Mouse (Mus musculus) layer of hippocampus, adult 2 months (tissue): Measurements from ENCODE around the gene Cd96. TPM values are rescaled to one million over a fixed set of nuclear protein-coding genes. Genes with fewer than 3 reads are reported as not detected.
A peak's percentile ranks its signal among the peaks of the same experiment; 100 is the strongest.

Source experiments
- DNase-seq, 2 experiments: peaks; one replicate each; pipeline ENCODE4 v3.0.0; 2022; ENCODE audit warnings: low spot score in 2 of 2
- H3K27ac ChIP-seq: fragments of 200-600 bp; 2 replicates; pipeline ENCODE4 v1.8.1; 2022
- H3K4me3 ChIP-seq: fragments of 200-600 bp; 2 replicates; pipeline ENCODE4 v1.8.1; 2022; ENCODE audit warnings: mild to moderate bottlenecking
- CTCF ChIP-seq: fragments of 200-600 bp; conservative IDR thresholded peaks from 2 replicates; pipeline ENCODE4 v1.8.1; 2022; ENCODE audit warnings: antibody characterized with exemption, mild to moderate bottlenecking, moderate library complexity
- total RNA-seq, 2 experiments: library from RNA; stranded (reverse); gene quantifications; 2 replicates each; pipeline ENCODE4 v1.2.3; 2021

The Cd96 gene
- total RNA-seq, 2 experiments from 2014 or later = not detected

- Histone ChIP-seq H3K27ac (no peak overlapping the region), H3K4me3 (no peak overlapping the region)
- peak; percentile 12; the same call in 1 of the 2 replicates for TF ChIP-seq CTCF
- no peak for DNase-seq
Observed at GRCm38 (mm10) chr16:45999374-46000191, 120.5 kb downstream of the Cd96 start.

- TF ChIP-seq CTCF = no peak
- Histone ChIP-seq H3K27ac (no peak overlapping the region), H3K4me3 (no peak overlapping the region)
- DNase-seq = no peak
Observed at GRCm38 (mm10) chr16:45998231-45998630, 121.8 kb downstream of the Cd96 start.

GRCm38 (mm10) chr16:45990901-45991676, 129.0 kb downstream of the Cd96 start:
- no peak overlapping the region for H3K4me3 ChIP-seq
- DNase-seq = no peak
- TF ChIP-seq CTCF = peak; percentile 69
- H3K27ac ChIP-seq = no peak overlapping the region

- Histone ChIP-seq H3K4me3 (no peak overlapping the region), H3K27ac (no peak overlapping the region)
- no peak for DNase-seq
- TF ChIP-seq CTCF = no peak
Observed at GRCm38 (mm10) chr16:45986236-45986635, 133.8 kb downstream of the Cd96 start.

Other genes starting within 250 kb of the Cd96 start
- gene Phldb2, start 166.7 kb downstream of the Cd96 start, total RNA-seq = 1 to 10 TPM; 4.4 to 5.4 TPM
- gene Plcxd2, start 110.0 kb downstream of the Cd96 start, total RNA-seq = 10 to 100 TPM; 17.5 to 17.9 TPM
- gene Gm4737, start 34.8 kb upstream of the Cd96 start, total RNA-seq = 10 to 100 TPM; 15.1 to 16.0 TPM